Mouse (Mus musculus) olfactory bulb, adult 2 months (tissue): ENCODE measurements at regions not wholly inside any gene's neighbourhood (a gene's known extent, or its start where the extent isn't known, plus 50 kb on each side); places are given as distances from the start of the nearest gene placed in this dataset.

Experiments
- CTCF ChIP-seq: fragments of 200-500 bp; IDR thresholded peaks from 2 replicates; pipeline ENCODE4 v1.5.1; 2012; ENCODE audit warnings: low read depth, mild to moderate bottlenecking, low read length, moderate library complexity; ENCODE audit not compliant: insufficient read depth
- POLR2A ChIP-seq: fragments of 200-500 bp; IDR thresholded peaks from 2 replicates; pipeline ENCODE4 v1.6.1; 2012; ENCODE audit warnings: mild to moderate bottlenecking, low read depth, low read length, moderate library complexity; ENCODE audit not compliant: insufficient read depth

- TF ChIP-seq POLR2A (no peak), CTCF (no peak)
Observed at GRCm38 (mm10) chr3:36318635-36319034, 96.5 kb upstream of the Qrfpr start.
